Mouse (Mus musculus) CH12.LX (cell line): Measurements from ENCODE around the gene Trappc2.

Source experiments
- CTCF ChIP-seq, 2 experiments: IDR thresholded peaks in 1 of 2; conservative IDR thresholded peaks in 1 of 2; 2 replicates each; pipeline ENCODE4 v1.5.1; 2011 to 2012; ENCODE audit warnings: low read depth in 2 of 2, low read length in 2 of 2, improper control_type of control experiment in 1 of 2, inconsistent platforms in 1 of 2, mild to moderate bottlenecking in 1 of 2, moderate library complexity in 1 of 2
- ETS1 ChIP-seq: conservative IDR thresholded peaks from 2 replicates; pipeline ENCODE4 v1.6.1; 2012; ENCODE audit warnings: low read depth, mild to moderate bottlenecking, inconsistent platforms, low read length, improper control_type of control experiment, moderate library complexity
- HCFC1 ChIP-seq: IDR thresholded peaks from 2 replicates; pipeline ENCODE4 v1.6.1; 2012; ENCODE audit warnings: low read depth, mild to moderate bottlenecking, inconsistent platforms, low read length, improper control_type of control experiment
- JUND ChIP-seq: conservative IDR thresholded peaks from 2 replicates; pipeline ENCODE4 v1.6.1; 2011; ENCODE audit warnings: low read depth, low read length, improper control_type of control experiment
- MAX ChIP-seq: IDR thresholded peaks from 2 replicates; pipeline ENCODE4 v1.6.1; 2011; ENCODE audit warnings: low read length, improper control_type of control experiment
- POLR2A ChIP-seq: IDR thresholded peaks from 2 replicates; pipeline ENCODE4 v1.6.1; 2011; ENCODE audit warnings: low read depth, mild to moderate bottlenecking, improper control_type of control experiment, low read length
- ZNF384 ChIP-seq: IDR thresholded peaks from 2 replicates; pipeline ENCODE4 v1.6.1; 2012; ENCODE audit warnings: low read depth, low read length, improper control_type of control experiment, inconsistent platforms

DNA sequence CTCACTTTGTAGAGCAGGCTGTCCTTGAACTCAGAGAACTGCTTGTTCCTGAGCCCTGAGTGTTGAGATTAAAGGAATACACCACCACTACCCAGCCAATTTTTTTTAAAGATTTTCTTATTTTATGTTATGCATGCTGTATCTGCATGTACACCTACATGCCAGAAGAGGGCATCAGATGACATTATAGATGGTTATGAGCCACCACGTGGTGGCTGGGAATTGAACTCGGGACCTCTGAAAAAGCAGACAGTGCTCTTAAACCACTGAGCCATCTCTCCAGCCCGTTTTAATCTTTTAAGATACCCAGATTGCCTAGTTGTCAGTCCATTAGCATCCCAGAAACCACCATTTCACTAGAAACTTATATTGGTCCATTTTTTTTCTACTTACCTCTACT, 14.0 kb downstream of the Trappc2 start:
- TF ChIP-seq POLR2A, result no peak
- no peak for TF ChIP-seq ZNF384
- no peak for TF ChIP-seq MAX
- 0 out of 4 replicates have a peak, but pooled peaks of 1 of the 2 experiments have one; percentile 12 for TF ChIP-seq CTCF (conservative IDR thresholded peaks at IDR 0.05 in 1 of 2, IDR thresholded peaks at IDR 0.05 in 1 of 2; ENCODE audit: low read depth in 2 of 2, low read length in 2 of 2)
- no peak for TF ChIP-seq ETS1
- TF ChIP-seq JUND, result no peak
- TF ChIP-seq HCFC1, result no peak
